Mouse (Mus musculus): Measurements from ENCODE around the gene Camkk2.

Gene Camkk2

DNA sequence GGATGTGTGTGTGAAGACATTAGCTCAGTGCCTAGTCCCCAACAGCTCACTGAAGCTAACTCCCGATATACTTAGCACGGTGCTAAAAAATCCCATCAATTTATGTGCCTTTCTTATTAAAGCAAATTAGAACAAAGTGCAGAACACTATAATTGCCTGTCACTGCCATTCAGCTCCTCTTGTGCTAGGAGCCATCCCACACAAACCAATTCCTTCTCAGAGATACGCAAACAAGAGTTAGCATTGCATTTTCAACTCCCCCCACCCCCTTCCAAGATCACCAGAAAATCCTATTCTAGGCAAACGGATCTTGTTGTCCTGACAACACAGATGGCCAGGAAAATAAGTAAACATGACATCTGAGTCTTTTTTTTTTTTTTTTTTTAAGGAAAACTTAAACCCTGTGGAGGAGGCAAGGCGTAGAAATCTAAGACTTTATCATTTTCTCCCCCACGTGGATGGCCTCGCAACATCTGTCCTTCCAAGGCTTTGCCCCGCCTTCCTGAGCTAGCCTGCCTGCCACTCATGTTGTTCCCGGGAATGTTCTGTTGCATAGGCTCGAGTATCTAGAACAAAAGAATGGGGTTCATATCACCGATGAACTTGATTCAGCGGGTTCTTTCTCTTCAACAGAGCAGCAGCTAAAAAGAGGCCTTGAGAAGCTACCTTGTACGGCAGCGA lies 4.7 kb upstream of the Camkk2 start:
- in situ Hi-C loops (cut with MboI, MseI), result no loop called here

DNA sequence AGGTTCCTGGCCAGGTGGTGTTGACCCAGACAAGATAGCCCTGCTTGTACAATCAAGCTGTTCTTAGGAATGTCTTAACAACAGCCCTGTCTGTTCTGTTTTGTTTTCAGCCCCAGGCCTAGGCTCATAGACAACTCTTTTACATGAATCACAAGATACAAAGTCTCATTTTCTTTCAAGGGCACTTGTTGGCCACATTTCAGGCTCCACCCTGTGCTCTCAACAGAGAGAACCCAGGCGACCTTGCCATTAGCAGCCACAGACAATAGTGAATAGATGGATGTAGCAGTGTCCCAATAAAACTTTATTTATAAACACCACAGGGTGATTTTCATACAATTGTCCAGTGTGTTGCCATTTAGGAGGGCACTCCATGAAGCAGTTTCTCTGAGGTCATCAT lies 2.9 kb upstream of the Camkk2 start:
- in situ Hi-C loops (cut with MboI, MseI), result no loop called here

DNA sequence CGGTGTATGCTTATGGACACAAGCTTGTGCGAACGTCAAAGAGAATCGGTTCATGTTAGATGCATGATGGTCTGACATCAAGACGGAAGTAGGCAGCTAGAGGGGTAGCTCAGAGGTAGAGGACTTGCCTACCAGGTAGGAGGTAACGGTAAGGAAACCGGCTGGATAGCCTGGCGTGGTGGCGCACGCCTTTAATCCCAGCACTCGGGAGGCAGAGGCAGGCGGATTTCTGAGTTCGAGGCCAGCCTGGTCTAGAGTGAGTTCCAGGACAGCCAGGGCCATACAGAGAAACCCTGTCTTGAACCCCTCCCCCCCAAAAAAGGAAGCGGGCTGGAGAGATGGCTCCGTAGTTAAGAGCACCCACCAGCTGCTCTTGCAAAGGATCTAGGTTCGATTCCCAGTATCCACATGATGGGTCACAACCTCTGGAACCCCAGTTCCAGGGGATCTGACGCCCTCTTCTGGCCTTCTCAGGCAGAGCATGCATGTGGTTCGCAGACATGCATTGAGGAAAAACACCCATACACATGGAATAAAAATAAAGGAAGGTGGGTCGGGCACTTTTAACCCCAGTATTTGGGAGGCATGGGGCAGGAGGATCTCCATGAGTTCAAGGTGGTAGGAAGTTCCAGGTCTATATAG lies 1.7 kb upstream of the Camkk2 start:
- in situ Hi-C loops (cut with MboI, MseI), result no loop called here

DNA sequence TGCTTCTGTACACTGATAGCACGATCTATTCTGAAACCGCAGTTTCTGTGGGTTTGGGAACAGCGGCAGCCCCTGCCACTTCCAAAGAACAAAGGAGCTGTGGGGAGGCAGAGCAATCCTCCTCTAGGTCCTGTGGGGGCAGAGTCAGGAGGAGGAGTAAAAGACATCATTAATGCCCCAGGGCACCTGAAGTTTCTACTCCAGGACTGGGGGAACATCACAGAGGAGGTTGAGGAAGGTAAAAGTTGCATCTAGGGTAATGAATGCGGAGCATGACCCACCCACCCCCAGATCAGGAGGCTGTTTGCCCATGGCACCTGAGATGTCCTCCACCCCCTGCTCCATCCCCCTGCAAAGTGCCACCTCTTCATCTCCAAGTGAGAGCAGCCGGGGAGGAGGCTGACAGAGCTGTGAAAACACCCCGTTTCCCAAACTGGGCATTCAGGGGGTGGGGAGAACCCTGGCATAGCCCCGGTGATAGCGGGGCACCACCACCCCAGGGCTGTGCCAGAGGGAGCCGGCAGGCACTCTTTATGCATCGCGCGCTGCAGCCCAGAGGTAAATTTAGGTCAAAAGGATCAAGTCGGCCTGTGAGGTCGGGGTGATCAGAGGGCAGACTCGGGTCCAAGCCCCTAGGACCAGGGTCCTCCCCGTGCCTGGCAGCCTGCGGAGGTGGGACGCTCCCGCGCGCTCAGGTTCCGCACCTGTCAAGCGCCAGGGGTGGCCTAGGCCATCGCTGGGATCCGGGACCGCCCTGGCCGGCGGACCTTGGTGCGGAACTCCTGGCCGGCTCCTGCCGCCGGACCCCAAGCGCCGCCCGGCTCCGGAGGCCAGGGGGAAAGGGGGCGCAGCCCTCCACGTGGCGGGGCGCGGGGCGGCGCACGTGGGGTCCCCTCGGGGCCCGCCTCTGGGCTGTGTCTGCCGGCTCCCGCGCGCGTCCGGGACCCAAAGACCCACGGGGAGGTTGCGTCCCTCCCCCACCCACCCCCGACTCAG lies 680 bp downstream of the Camkk2 start:
- in situ Hi-C loops (cut with MboI, MseI), result no loop called here

DNA sequence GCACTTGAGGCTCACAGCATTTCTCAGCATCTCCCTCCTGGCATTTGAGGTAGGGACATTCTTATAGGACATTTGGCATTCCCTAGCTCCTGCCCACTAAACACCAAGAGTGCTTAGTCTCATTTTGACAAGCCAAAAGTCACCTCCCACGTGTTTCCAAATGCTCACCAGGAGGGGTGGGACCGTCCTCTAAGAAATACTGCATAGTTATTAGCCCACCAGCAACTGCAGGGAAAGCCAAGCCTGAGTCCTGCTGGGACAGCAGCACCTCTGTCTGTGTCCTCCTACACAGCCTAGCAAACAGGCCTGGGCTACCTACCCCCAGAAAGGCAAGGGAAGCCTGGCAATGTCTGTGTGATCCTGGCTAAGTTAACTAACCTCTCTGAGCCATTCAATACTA lies 1.9 kb downstream of the Camkk2 start:
- in situ Hi-C loops (cut with MboI, MseI), result no loop called here

DNA sequence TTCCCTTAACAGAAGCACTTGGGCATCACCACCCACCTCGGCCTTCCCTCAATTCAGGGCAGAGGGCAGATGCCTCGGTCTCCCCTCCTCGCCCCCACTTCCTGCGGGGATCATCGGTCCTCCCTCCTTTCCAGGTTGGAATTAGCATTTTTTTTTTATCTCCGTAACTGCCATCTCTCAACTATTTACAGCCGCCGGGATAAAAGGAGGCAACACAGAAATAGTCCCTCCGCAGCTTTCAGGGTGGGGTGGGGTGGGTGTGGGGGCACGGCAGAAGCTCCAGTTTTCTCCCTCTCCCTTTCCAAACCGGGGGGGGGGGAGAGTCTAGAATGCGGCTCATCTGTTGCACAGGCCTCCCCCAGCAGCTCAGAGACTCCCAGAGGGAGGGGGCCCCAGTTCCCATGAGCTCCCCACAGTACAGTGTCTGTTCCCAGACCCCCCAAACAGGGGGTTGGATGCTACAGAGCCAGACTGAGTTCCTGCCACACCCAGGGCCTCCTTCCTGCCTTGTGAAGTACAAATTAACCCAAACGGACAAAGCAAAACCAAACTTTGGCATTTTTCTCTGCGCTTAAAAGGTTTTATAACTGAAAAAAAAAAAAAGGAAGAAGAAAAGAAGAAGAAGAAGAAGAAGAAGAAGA lies 3.4 kb downstream of the Camkk2 start:
- in situ Hi-C loops (cut with MboI, MseI), result no loop called here

GRCm38 (mm10) chr5:122774743-122775611 lies 4.2 kb downstream of the Camkk2 start:
- in situ Hi-C loops (cut with MboI, MseI), result no loop called here

DNA sequence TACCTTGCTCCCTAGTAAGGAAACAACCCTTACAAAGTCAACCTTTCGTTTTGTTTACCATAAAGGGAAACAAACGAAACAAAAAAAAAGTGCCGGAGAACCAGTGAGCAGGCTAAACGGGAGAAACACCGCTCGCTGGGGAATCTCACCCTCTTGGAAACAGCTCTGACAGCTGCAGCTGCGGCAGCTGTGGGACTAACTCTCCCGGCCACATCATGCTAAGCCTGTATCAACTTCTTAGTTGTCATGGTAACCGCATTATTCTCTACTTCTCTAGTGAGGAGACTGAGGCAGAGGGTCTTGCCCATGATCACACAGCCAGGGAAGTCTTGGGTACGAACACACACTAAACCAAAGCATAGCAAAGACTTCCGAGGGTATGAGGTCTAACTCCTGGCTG lies 5.5 kb downstream of the Camkk2 start:
- in situ Hi-C loops (cut with MboI, MseI), result no loop called here

- in situ Hi-C loops (cut with MboI, MseI), result no loop called here
Measured at GRCm38 (mm10) chr5:122771428-122771827, 7.8 kb downstream of the Camkk2 start.

- in situ Hi-C loops (cut with MboI, MseI), result no loop called here
Measured at GRCm38 (mm10) chr5:122770806-122771261, 8.4 kb downstream of the Camkk2 start.

DNA sequence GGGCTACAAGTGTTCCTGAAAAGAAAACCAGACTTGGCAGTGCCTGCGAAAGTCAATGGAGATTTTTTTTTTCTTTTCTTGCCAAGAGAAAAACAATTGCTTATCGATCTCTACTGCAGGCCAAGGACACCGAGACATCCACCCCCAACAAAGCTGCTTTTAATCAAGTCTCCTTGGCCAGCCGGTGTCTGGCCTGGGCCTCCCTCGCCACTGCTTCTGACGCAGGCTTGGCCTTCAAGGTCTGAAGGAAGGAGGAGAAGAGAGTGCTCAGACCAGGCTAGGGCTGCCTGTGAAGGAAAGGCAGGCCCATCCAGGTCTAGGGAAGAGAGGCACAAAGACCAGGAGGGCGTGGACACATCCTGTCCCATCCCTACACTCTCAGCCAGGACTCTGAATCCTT lies 8.9 kb downstream of the Camkk2 start:
- in situ Hi-C loops (cut with MboI, MseI), result no loop called here

DNA sequence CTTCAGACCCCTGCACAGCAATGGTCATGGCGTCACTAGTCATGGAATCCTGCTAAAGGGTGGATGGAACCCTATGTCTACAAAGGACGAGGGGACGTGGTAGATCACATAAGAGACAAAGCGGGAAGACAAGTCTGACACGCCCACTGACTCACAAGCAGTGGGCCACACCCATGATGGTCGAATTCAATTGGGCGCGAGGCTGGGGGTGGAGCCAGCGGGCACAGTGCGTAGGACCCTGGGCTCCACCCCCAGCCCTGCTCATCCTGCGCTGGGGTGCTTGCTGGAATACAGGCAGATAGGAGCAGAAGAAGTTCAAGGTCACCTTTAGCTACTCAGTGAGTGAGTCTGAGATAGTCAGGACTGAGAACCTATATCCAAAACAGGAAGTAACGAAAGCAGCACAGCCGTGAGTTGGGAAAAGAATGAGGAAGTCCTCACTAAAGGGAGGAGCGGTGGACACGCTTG lies 10.1 kb downstream of the Camkk2 start:
- in situ Hi-C loops (cut with MboI, MseI), result no loop called here

- in situ Hi-C loops (cut with MboI, MseI), result no loop called here
Measured at GRCm38 (mm10) chr5:122767283-122767682, 11.9 kb downstream of the Camkk2 start.

- in situ Hi-C loops (cut with MboI, MseI), result no loop called here
Measured at GRCm38 (mm10) chr5:122764032-122764464, 15.2 kb downstream of the Camkk2 start.

GRCm38 (mm10) chr5:122763271-122764031 lies 15.8 kb downstream of the Camkk2 start:
- in situ Hi-C loops (cut with MboI, MseI), result no loop called here

GRCm38 (mm10) chr5:122756680-122757079 lies 22.5 kb downstream of the Camkk2 start:
- in situ Hi-C loops (cut with MboI, MseI), result no loop called here

DNA sequence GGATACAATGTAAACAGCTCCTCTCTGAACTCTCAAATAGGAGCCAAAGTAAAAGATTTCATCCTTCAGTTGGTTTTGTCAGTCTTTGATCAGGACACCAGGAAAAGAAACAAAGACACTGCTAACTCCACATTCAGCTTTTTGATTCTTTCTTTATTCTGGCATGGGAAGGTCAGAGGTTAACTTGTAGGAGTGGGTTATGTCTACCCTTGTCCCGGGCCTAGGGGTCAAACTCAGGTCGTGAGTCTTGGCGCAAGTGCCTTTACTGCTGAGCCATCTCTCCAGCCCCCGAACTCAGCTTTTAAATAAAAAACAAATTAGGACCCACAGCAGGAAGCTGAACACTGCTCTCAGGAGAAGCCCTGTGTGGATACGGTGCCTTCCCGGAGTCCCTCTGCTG lies 23.1 kb downstream of the Camkk2 start:
- in situ Hi-C loops (cut with MboI, MseI), result no loop called here

GRCm38 (mm10) chr5:122755620-122756019 lies 23.6 kb downstream of the Camkk2 start:
- in situ Hi-C loops (cut with MboI, MseI), result no loop called here

GRCm38 (mm10) chr5:122754477-122754876 lies 24.7 kb downstream of the Camkk2 start:
- in situ Hi-C loops (cut with MboI, MseI), result no loop called here

- in situ Hi-C loops (cut with MboI, MseI), result loop anchor here in 1 of 2 experiments (10.0 kb wide), 1 partner anchor 213 kb away; no protein-coding TSS in a partner anchor
Measured at GRCm38 (mm10) chr5:122747950-122748349, 31.3 kb downstream of the Camkk2 start.

Data from T-helper 17 cell (primary cell).